Mouse (Mus musculus) kidney, adult 2 months (tissue): ENCODE measurements around the gene Rtl9. TPM values are rescaled to one million over a fixed set of nuclear protein-coding genes. Genes with fewer than 3 reads are reported as not detected.

Experiments
- DNase-seq: peaks from one replicate; pipeline ENCODE4 v3.0.0; 2021
- H3K27ac ChIP-seq: fragments of 200-500 bp; 2 replicates; pipeline ENCODE4 v1.5.1; 2012; ENCODE audit warnings: low read depth, low read length, control low read depth, inconsistent platforms; ENCODE audit not compliant: insufficient read depth
- H3K27me3 ChIP-seq: fragments of 200-500 bp; replicated peaks from 2 replicates; pipeline ENCODE4 v1.6.1; 2012; ENCODE audit warnings: mild to moderate bottlenecking, moderate library complexity, low read length, inconsistent platforms; ENCODE audit not compliant: control insufficient read depth, insufficient read depth
- H3K36me3 ChIP-seq: fragments of 200-500 bp; 2 replicates; pipeline ENCODE4 v1.6.1; 2012; ENCODE audit warnings: mild to moderate bottlenecking, moderate library complexity, low read length, inconsistent platforms; ENCODE audit not compliant: control insufficient read depth, insufficient read depth
- H3K4me1 ChIP-seq: fragments of 200-500 bp; 2 replicates; pipeline ENCODE4 v1.6.1; 2011; ENCODE audit warnings: low read length; ENCODE audit not compliant: control insufficient read depth, insufficient read depth
- H3K4me3 ChIP-seq: fragments of 200-500 bp; 2 replicates; pipeline ENCODE4 v1.5.1; 2011; ENCODE audit warnings: mild to moderate bottlenecking, low read depth, low read length, control low read depth; ENCODE audit not compliant: insufficient read depth
- CTCF ChIP-seq: fragments of 200-500 bp; conservative IDR thresholded peaks from 2 replicates; pipeline ENCODE4 v1.5.1; 2011; ENCODE audit warnings: low read depth, mild to moderate bottlenecking, control low read depth, low read length, moderate library complexity, mixed read lengths; ENCODE audit not compliant: insufficient read depth, insufficient read length
- POLR2A ChIP-seq: fragments of 200-500 bp; IDR thresholded peaks from one replicate; pipeline ENCODE4 v1.6.1; 2011; ENCODE audit warnings: low read depth, low read length, control low read depth
- WGBS: fragments of 180-500 bp; shearing (Covaris S2); methylation state at CpG from one replicate; pipeline ENCODE4 v1.1.7; 2018; 5-methylcytosine and 5-hydroxymethylcytosine counted together
- polyA plus RNA-seq: library from polyadenylated mRNA; depleted of rRNA; stranded (reverse); fragments of >200 nt; gene quantifications from 2 replicates; pipeline ENCODE4 v1.2.3, GENCODE M21; 2012; rRNA removed

Rtl9 gene
- polyA plus RNA-seq, 1 experiment: 0.05 TPM

- H3K27ac ChIP-seq: no peak overlapping the region
- TF ChIP-seq CTCF: no peak
- H3K4me1 ChIP-seq: no peaks in the 10 kb centered on the region
- no peak for DNase-seq
- H3K27me3 ChIP-seq: no peaks in the 10 kb centered on the region
- 69% methylated on average over 6 of the region's 6 CpGs for WGBS
- no peaks in the 10 kb centered on the region for H3K36me3 ChIP-seq
- H3K4me3 ChIP-seq: no peak overlapping the region
Measured at GRCm38 (mm10) chrX:143097551-143097950, 1.8 kb upstream of the Rtl9 start.

GRCm38 (mm10) chrX:143103146-143103545 is 3.8 kb downstream of the Rtl9 start:
- Histone ChIP-seq H3K27ac (no peak overlapping the region), H3K4me3 (no peak overlapping the region), H3K27me3 (no peaks in the 10 kb centered on the region), H3K4me1 (no peaks in the 10 kb centered on the region), H3K36me3 (no peaks in the 10 kb centered on the region)
- TF ChIP-seq CTCF: no peak
- no peak for DNase-seq
- WGBS: 97% methylated on average over 5 of the region's 5 CpGs

- Histone ChIP-seq H3K4me3 (no peak overlapping the region), H3K4me1 (no peaks in the 10 kb centered on the region), H3K27me3 (no peaks in the 10 kb centered on the region), H3K27ac (no peak overlapping the region), H3K36me3 (no peaks in the 10 kb centered on the region)
- TF ChIP-seq POLR2A (no peak), CTCF (no peak)
- WGBS: 61% methylated on average over 1 of the region's 1 CpGs
- no peak for DNase-seq
Measured at GRCm38 (mm10) chrX:143105866-143106265, 6.5 kb downstream of the Rtl9 start.

DNA sequence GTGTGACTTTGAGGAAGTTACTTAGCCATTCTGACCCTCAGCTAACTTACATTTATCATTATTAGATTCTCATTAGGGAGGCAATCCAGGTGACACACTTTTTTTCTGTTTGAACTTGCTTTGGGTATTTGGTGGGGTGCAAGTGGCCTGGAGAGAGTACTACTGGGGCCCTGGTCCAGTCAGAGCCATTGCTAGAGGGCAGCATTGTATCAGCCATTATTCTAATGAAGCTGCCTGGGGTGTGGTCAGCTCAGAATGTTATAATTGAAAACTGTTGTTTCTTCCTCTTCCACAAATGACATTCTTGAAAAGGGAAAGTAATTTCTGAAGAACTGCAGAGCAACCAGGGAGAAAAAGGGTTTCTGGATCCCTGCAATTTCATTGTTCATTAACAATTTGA is 13.2 kb downstream of the Rtl9 start:
- H3K27me3 ChIP-seq: no peaks in the 10 kb centered on the region
- no peaks in the 10 kb centered on the region for H3K36me3 ChIP-seq
- DNase-seq: no peak
- TF ChIP-seq CTCF: 0 out of 2 replicates have a peak, but pooled peaks have one; percentile 24
- no peak for TF ChIP-seq POLR2A
- no peak overlapping the region for H3K4me3 ChIP-seq
- no peaks in the 10 kb centered on the region for H3K4me1 ChIP-seq
- H3K27ac ChIP-seq: no peak overlapping the region

Other genes with a start within 250 kb of the Rtl9 start
- 0.31 and 0.47 TPM in 2 replicates for gene Ammecr1, start 132.9 kb upstream of the Rtl9 start, polyA plus RNA-seq